Mouse (Mus musculus) adrenal gland, adult 8-10 months (tissue): ENCODE measurements around the gene Sspo. TPM values are rescaled to one million over a fixed set of nuclear protein-coding genes. Genes with fewer than 3 reads are reported as not detected.

Source experiments
- DNase-seq: peaks from one replicate; pipeline ENCODE4 v3.0.0; 2022
- total RNA-seq, 4 experiments: library from RNA; stranded (reverse); gene quantifications; 2 replicates each; pipeline ENCODE4 v1.2.4; 2022

The Sspo gene
- total RNA-seq, result 1 to 10 TPM; 2.7 to 9.7 (median 5.6) TPM

DNA sequence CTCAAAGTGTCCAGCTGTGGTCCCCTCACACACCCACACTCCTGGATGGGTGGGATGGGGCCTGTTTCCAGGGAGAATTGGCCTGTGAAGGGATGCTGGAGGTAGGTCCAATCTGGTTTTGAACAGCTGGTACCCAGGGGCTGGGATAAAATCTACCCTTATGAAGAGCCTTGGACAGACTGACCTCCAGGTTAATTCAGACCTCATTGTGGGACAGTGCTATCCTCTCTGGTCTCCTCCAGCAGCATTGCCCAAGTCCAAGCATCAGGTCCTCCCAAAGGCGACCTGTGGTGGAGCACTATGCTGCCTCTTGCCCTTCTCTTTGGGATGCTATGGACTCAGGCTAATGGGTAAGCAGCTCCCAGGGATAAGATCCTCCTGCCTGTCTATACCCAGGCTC is at the start of gene Sspo:
Sspo (plus strand) TSS at position 301 of the 400 bp plus-strand sequence.
- no peak for DNase-seq

DNA sequence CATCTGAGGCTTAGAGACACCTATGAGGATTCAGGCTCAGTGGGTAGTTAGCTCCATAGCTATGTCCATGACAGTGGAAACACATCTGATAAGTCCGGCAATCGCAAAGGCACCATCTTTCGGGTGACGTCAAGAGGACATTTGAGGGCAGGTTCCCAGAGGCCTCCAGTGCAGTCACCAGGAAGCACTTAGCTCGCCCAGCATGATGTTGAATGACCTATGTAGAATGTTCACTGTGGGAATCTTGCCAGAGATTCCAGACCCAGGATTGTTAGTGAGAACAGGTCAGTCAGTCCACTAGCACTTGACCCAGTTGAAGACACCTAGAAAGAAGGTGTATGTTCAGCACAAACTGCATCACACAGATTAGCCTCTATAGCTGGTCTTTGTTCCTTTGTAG is 48.1 kb upstream of the Sspo start:
- no peak for DNase-seq

DNA sequence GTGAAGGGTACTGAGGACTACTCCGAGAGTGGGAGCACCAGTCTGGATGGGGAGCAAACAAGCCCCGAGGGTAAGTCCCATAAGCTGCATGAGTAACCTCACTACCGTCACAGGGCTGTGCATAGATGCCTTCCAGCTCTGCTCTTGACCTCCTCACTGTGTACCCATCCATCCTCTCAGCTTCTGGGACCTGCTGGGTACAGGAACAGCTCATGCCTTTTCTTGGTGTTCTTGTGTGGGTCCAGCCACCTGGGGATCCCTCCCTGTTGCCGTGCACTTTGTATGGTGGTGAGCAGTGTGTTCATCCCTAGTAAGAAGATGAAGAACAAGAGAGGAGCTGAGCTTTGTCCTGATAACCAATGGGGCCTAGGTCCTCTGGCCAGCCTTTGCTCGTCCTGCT is 44.0 kb upstream of the Sspo start:
- no peak for DNase-seq

DNA sequence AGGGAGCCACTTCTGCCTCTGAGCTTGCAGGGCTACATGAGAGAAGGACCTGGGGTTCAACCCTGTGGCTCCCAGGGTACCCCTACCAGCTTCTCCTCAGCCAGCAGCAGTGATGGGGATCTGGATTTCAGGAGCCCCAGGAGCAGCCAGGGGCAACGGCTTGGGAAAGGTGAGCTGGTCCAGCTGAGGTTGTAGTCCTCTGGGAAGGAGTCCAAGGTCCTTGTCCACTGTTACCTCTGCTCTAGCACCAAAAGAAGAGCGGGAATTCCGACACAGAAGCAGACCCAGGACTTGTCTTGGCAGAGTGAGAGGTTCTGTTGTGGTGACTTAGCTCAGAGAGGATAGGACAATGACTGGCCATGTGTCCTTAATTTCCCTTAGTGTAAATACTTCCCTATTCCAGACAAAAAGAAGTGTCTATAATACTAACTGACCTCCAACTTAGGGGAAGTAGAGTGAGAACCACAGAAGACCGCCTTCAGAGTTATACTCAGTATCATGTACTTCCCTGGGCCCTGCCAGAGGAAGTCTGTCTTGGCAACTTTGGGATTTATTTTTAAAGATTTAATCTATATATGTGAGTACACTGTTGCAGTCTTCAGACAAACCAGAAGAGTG is 38.2 kb upstream of the Sspo start:
- DNase-seq, result peak; percentile 6

DNA sequence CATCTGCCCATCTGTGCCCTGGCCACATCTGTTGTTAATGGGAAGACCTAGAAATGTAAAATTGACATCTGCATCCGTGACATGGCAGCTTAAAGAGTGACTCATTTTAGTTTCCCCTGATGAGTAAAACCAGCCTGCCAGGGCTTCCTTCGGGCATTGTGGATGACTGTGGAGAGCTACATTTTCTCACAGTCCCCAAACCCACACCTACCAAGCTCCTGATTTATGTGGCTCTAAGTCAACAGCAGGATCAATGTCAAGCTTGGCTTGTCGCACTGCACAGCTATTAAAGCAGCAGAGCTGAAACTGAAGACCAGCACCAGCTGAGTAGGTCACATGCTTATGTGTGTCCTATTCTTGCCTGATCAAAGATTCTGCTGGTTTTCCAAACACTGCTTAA is 37.5 kb upstream of the Sspo start:
- DNase-seq, result no peak

DNA sequence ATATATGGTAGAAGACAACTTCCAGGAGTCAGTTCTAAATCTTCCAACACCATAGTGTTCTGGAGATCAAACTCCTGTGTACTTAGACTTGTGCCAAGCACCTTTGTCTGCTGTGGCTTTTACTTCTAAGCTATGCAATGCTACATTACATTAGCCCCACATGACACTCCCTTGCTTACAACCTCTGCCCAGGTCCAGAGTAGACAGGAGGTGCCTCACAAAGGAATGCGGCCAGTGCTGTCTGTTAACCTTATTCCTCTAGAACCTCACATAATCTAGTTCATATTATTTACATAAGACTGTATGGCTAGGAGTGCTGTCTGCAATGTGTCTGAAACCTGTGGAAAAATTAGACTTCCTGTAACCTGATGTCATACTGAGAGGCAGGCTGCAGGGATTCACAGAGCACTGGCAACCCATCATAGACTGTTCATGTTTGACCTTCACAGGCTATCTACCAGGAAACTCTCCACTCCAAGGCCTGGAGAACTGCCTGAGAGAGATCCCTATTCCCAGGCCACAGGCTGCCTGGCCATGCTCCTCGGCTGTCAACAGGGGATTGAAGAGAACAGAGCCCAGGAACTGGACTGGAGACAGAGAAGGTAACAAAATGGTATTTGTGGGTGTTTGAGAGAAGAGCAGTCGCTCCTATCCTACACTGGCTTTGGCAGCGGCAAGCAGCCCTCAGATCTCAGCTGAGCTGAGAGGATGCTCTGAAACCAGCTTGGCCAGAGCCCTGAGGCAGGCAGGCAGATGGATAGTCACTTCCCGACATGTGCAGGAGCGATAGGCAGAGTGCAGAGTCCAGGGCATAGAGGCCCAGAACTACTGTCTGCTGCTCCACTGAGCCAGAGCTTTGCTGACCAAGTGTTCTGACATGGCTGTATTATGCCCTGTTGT is 36.6 kb upstream of the Sspo start:
- peak; percentile 45 for DNase-seq

DNA sequence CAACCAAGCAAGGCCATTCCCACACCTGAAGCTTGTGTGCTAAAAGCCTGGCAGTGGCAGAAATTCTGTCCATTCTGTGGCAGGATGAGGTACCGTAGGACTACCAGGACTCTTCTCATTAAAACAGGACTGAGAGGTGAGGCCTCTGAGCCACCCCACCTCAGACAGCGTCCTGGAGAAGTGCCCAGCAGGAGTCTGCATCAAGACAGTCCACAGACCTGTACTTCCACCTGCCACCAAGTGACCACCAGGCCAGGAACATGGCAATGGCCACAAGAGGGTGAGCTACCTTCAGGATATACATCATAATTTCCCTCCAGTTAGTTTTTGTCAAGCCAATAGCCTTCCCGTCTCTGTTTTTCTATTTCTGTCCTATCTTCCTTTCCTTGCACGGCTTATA is 35.9 kb upstream of the Sspo start:
- DNase-seq, result no peak

DNA sequence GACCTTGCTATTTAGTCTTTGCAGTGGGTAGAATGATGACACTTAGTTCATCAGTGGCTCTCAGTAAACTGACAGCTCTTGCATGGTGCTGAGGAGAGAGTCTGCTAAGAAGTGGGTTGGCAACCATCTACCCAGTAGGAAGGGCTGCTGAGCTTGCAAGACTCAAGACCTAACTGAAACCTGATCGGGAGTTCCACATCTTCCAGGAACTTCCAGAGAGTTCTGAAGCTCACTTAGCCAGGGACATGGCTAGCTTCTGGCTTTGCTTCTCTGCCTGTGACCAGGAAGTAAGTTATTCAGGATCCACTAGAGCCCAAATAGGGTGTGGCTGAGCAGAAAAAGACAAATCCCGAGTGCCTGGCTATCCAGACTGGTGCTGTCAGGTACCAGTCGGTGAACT is 35.4 kb upstream of the Sspo start:
- DNase-seq, result no peak

DNA sequence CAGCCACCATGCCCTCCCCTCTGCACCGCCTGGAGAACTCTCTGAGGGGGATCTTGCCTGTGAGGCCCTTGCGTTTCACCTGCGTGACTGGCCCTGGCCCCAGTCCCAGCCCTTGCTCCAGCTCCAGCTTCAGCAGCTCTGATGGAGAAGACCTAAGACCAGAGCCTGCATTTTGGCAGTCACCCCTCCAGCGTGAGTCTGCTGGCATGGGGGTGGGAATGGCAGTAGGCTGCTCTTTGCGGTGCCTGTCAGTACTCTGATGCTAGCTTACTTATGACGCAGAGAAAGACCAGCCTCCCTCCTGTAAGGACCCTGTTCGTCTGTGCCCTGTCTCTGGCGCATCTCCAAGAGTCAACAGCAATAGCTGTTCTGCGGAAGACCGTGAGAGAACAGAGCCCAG is 34.9 kb upstream of the Sspo start:
- peak; percentile 13 for DNase-seq

DNA sequence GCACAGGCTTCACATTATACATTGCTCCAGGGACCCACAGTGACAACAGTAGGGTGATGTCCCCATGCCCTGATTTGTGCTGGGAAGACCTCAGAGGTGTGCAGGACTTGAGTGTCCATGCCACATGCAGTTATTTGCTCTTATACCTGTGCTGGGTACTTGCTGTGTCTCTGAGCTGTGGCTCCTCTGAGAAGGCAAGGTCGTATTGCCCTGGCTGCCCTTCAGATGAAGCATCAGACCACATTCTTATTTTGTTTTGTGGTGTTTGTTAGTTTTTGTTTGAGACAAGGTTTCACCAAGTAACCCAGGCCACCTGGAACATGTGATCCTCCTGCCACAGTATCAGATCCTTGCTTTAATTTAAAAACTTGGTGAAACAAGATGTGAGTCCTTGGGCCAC is 33.1 kb upstream of the Sspo start:
- no peak for DNase-seq

DNA sequence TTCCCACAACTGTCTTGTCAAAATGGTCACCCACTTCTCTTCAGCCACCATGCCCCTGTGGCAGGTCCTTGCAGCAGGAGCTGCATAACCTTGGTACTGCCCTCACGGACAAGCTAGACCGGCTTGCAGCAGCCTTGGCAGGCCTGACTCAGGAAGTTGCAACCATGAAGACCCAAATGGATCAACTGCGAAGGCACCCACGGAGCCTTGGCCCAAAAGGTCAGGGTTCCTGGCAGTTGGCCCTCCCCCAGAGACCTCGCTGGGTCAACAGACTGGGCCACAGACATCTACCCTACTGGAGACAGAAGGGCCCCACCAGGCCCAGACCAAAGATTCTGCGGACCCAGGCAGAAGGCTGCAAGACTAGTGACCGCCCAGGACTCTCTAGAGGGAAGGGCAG is 32.4 kb upstream of the Sspo start:
- peak; percentile 92 for DNase-seq

DNA sequence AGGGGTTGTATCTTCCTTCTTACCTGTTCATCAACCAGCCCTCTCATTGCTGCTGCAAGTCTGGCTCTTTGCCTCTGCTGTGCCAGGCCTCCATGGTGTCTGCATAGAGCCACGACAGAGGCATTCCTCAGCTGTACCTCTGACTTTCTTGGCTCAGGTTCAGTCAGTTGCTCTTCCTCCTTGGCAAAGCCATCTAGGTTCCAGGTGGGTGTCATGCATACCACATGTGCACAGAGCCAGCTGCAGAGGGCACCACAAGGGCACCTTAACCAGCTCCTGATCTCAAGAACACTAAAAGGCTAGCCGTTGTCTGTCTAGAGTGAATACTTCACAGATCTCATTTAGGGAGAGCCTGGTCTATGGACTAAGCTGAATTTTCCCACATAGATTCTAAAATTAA is 31.5 kb upstream of the Sspo start:
- DNase-seq, result no peak

DNA sequence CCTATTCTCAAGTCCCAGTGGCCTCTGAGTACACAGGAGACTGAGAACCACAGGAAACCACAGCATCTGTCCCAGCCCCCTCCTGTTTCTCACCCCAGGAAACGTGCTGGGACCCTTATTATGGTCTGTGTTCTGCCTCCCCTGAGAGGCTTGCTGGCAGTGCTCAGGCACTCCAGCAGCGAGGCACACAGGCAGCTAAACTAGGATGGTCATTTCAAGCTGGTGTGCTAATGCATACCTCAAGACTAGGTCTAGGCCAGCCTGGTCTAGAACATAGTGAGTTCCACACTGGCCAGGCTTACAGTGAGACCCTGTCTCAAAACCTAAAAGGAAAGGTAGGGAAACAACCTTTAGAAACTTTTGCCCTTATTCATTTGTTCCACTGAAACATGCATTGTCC is 27.4 kb upstream of the Sspo start:
- no peak for DNase-seq

DNA sequence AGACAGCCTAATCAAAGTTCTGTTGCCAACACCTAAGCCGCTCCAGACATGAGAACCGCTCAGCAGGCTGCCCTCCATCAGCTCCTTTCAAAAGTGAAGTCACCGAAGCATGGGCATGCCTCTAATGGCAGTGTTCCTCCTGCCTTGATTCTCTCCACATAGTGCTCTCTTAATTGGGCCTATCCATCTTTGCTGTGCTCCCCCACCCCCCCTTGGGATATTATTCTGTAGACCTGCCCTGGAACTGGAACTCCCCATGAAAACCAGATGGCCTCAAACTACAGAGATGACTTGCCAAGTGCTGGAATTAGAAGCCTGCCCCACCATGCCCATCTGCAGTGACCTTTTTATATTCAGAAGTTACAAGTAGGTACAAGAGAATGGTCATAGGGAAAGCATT is 24.7 kb upstream of the Sspo start:
- no peak for DNase-seq

DNA sequence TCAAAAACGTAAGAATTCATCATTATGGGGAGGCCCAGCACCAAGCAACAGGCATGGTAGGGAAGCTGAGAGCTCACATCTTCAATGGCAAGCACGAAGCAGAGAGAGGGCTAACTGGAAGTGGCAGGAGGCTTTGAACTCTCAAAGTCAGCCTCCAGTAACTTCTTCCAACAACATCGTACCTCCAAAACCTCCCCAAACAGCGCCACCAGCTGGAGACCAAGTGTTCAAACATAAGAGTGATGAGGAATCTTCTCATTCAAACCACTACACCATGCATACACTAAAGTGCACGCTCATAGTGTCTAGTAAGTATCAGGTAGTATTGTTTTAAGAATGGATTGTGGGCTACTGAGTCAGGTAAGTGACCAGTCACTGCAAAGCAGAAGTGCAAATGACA is 24.0 kb upstream of the Sspo start:
- no peak for DNase-seq

DNA sequence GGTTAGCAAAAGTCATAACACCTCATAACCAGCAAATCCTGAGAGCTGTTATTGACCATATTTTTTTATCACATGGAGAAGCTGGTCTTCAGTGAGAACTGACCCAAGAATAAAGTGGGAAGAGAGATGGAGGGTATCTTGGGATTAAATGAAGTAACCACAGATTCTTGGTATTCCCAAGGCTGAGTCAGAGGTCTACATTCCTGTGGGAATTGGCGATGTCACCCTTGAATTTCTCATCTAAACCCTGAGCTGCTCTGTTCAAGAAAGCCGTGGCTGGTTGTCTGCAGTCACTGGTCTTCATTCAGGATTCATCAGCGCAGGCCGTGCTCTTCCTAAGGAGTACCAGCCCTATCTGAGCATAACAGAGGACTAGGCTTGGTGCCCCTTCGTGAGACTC is 21.1 kb upstream of the Sspo start:
- DNase-seq, result no peak

DNA sequence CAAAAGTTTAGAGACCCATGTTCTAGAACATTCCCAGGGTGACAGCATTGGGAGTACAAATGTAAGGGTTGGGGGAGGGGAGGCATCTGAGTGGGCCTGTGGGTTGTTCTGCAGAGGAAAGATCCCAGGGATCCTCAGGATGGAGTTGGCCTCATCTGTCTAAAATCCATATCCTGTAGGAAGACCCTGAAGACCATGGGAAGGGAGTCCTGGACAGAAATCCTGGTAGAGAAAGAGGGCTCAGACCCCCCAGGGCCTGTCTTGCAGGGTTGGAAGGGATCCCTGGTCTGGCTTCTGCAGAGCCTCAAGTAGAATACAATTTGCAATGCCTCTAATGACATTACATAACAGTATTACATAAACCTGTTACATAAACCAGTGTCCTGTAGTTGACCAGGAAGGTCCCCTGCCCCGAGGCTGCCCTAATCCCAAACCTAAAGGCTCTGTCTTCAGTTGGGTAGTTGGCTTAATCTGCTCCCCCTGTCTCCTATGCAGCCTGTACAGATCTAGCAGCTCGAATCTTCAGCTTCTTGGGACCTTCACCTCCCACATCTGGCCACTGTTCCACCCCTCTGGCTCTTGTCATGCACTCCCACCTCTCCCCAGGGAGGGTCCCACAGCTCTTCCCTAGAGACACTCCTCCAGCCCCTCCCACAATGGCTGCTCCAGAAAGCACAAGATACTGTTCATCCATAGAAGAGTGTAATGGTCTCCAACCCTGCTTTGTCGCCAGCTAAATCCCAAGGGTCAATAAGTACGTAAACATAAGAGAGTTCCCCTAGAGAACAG is 19.1 kb upstream of the Sspo start:
- DNase-seq, result no peak

DNA sequence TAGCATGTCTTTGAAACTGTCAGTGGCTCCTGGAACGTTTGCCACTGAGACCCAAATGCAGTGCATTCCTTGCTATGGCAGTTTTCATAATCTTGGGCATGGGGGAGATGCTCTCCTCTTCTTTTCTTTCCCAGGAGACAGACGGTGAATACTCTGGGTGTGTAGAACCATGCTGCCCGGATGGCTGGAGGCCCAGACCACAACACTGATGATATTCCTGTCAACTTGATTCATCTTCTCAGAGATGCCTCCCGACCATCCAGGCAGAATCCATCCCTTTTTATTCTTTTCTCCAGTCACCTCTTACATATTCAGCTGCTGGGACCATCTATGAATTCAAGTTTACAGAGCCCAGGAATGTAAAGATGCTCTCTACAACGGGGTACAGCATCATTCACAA is 17.3 kb upstream of the Sspo start:
- DNase-seq, result no peak

DNA sequence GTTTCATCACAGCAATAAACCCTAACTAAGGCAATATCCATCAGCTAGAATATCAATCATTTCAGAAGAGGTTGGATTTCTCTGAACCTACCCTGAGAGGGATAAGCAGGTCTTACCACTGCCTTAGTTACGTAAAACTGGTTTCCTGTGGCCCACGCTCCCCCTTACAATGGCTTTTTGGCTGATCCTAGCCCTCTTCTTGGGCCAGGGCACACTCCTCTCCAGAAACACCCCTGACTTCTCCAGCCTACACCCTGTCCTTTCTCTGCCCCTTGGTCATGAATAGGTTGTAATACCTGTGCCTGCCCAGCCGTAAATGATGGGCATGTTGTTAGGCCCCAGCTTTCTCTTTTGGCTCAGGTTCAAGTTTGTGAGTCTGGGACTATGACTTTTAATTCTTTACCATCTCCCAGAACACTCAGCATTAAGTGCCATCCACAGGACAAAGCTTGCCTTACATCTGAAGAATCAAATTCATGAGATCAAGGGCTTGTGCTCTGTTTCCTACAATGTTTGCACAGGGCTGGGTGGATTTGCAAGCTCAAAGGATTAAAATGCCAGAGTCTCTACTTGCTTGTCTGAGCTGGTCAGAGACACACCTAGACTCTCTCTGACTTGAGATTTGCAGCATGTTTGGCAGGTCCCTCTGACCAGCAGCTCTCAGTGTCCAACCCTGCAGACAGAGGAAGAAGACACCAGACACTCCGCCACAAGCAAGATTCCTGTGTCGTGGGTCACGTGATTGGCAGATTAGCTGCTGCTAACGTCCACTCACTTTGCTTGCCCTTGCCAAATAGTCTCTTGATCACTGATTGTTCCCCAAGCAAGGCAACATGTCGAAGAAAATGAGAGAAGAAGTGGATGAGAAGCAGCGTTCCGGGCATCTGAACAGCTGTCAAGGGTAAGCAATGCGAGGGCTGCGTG is 14.9 kb upstream of the Sspo start:
- no peak for DNase-seq

DNA sequence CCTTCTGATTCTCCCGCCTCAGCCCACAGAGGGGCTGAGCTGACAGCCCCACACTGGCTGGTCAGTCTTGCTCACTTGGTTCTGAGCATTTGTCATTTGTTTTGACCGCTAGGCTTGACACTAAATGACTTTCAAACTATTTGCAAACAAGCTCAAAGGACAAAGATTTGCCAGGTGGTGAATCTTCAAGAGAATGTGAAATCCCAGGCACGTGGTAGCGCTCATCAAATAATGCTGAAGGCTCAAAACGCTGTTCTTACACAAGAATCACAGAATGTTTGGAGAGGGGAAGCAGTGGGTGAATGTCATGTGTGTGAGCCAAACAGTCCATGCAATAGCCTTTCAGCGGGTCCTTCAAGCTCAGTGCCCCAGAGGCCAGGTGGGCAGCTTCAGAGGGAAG is 13.4 kb upstream of the Sspo start:
- DNase-seq, result no peak

DNA sequence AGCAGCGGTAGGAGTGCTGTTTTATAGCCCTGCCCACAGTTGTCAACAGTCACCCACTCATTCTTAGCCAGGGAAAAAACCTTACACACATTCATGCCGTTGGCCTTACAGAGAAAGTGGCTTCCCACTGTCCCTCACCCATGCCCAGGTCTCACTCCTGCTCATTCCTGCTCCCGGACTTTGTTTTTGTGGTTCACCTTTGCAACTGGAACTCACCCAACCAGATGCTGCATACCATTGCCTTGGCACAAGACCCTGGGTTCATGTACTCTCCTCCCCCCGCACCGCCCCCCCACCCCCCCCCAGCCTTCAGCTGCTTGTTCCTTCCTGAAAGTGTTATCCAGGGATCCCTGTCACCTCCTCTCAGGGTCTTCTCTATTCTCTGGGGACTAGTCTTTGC is 12.9 kb upstream of the Sspo start:
- no peak for DNase-seq

DNA sequence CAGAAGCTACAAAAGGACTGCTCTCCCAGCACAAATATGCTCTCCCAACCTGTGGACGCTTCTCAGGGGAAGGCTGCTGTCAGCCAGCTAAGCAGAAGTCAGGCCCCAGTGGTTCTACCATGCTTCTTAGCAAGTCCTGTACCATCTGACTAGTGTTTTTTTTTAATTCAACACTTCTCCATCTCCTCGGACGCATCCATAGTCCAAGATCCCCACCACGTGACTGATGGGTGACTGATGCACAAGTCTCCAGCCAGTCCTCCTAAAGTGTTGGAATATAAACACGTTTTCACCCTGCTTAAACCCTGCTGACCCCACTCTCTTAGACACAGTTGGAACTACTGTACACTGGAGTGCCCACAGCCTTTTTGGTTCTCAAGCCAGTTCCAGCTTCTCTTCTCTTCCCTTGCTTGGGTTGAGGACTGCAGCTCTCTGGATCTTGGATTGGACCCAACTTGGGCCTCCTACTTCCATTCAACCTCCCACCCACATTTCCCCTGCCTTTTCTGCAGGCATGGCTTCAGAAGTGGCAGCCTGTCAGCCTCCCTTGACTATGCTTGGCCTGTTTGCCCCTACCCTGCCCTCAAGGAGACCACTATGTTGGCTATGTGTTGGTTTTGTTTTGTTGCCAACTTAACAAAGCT is 12.2 kb upstream of the Sspo start:
- no peak for DNase-seq
